Mouse (Mus musculus) limb, embryonic 15.5 days (tissue): ENCODE results near the gene Wnt3. TPM values are rescaled to one million over a fixed set of nuclear protein-coding genes. Genes with fewer than 3 reads are reported as not detected.

ENCODE experiments used
- ATAC-seq: fragments of 200-750 bp; cut with Nextera tagmentation; 2 replicates; pipeline ENCODE4 v1.8.0; 2017; ENCODE audit warnings: low read depth, moderate TSS enrichment; ENCODE audit not compliant: insufficient number of reproducible peaks, low FRiP score, low TSS enrichment
- H3K27ac ChIP-seq: fragments of 300-500 bp; sonication (generic); 2 replicates; pipeline ENCODE4 v1.5.1; 2015; ENCODE audit warnings: moderate library complexity, mild to moderate bottlenecking, inconsistent platforms
- H3K27me3 ChIP-seq: fragments of 300-500 bp; sonication (generic); 2 replicates; pipeline ENCODE4 v1.6.1; 2015; ENCODE audit warnings: inconsistent platforms
- H3K36me3 ChIP-seq: fragments of 300-500 bp; sonication (generic); 2 replicates; pipeline ENCODE4 v1.6.1; 2015; ENCODE audit warnings: inconsistent platforms
- H3K4me1 ChIP-seq: fragments of 300-500 bp; sonication (generic); 2 replicates; pipeline ENCODE4 v1.6.1; 2015; ENCODE audit warnings: inconsistent platforms
- H3K4me2 ChIP-seq: fragments of 300-500 bp; sonication (generic); 2 replicates; pipeline ENCODE4 v1.6.1; 2015; ENCODE audit warnings: mild to moderate bottlenecking, inconsistent platforms
- H3K4me3 ChIP-seq: fragments of 300-500 bp; sonication (generic); 2 replicates; pipeline ENCODE4 v1.5.1; 2015; ENCODE audit warnings: mild to moderate bottlenecking, inconsistent platforms
- H3K9ac ChIP-seq: fragments of 300-500 bp; sonication (generic); 2 replicates; pipeline ENCODE4 v1.6.1; 2015; ENCODE audit warnings: inconsistent platforms
- H3K9me3 ChIP-seq: fragments of 300-500 bp; sonication (generic); 2 replicates; pipeline ENCODE4 v1.6.1; 2016; ENCODE audit warnings: inconsistent platforms
- WGBS: fragments of 180-500 bp; shearing (Covaris S2); methylation state at CpG from one replicate; pipeline ENCODE4 v1.1.7; 2015; 5-methylcytosine and 5-hydroxymethylcytosine counted together
- polyA plus RNA-seq: library from polyadenylated mRNA; unstranded; fragments of >200 nt; fragmentation: Nextera tagmentation; extraction: Ambion mirVana; gene quantifications from 2 replicates; pipeline ENCODE4 v1.2.1, GENCODE M21; 2015

Gene Wnt3
- polyA plus RNA-seq: 19.7 and 22.6 TPM in 2 replicates

DNA sequence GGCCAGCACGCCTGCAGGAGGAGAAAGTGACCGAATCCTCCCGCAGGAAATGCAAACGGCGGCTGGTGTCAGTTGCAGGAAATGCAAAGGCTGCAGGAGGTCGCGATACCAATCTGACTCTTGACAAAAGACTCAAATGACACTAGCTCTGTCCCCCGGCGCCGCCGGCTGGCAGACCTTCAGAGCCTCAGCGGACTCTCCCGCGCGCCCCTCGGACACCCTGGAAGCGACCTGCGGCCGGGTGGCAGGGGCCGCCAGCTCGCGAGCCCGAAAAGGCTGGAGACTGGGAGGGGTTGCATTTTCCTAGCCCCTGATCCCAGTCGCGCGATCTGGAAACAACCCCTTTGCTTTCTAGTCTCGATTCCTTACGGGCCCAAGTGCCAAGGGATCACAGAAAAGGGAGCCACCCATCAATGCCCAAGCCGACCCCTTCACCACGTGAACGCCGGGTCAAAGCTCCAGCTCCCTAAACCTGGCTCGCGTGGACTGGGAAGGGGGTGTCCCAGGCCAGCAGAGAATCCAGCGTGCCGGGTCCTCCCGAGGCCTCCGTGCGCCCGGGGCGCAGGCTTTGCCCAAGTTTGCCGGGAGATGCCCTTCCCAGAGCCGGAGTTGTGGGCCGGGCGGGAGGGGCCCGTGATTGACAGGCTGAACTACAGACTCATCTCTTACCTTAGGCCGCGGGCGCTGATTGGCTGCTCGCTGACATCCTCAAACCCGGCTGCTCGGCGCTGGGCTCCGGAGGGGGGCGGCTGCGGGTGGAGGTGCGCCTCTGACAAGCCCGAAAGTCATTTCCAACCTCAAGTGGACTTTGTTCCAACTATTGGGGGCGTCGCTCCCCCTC, at the start of gene Wnt3:
Wnt3 (plus strand) TSS at position 764 of the 841 bp plus-strand sequence.
- no peaks in the 10 kb centered on the region for H3K36me3 ChIP-seq
- H3K9ac ChIP-seq: peak within 1 kb of the TSS; percentile 15; the same call in 1 of the 2 replicates
- H3K4me3 ChIP-seq: peak within 1 kb of the TSS; percentile 39
- no peak for ATAC-seq
- peaks cover 86% of the 10 kb centered on the region for H3K27me3 ChIP-seq
- H3K9me3 ChIP-seq: no peaks in the 10 kb centered on the region
- WGBS: under 1% methylated on average over 60 of the region's 60 CpGs
- H3K27ac ChIP-seq: peak within 1 kb of the TSS; percentile 11
- peaks cover 37% of the 10 kb centered on the region for H3K4me1 ChIP-seq
- peak within 1 kb of the TSS; percentile 59 for H3K4me2 ChIP-seq

DNA sequence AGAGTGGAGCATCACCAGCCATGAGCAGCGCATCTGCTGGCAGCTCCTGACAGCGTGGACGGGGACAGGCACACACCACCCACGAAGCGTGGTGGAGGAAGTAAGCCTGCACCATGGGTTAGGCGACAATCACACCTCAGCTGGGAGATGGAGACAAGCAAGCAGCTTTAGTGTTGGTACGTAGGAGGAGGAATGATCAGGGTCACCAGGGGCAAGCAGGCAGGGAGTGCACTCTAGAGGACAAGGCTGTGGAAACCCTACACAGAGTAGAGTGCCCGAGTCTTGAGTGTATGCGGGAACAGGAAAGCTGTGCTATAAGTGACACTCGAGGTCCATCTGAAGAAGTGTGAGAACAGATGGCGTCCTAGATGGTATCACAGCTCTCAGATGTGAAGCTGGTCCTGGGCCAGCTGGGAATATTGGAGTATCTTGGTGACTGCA, 49.6 kb upstream of the Wnt3 start:
- H3K36me3 ChIP-seq: no peaks in the 10 kb centered on the region
- H3K9ac ChIP-seq: no peak overlapping the region
- no peak overlapping the region for H3K27ac ChIP-seq
- H3K9me3 ChIP-seq: no peaks in the 10 kb centered on the region
- H3K4me1 ChIP-seq: peaks cover 14% of the 10 kb centered on the region
- no peak for ATAC-seq
- H3K4me2 ChIP-seq: no peak overlapping the region
- H3K27me3 ChIP-seq: no peaks in the 10 kb centered on the region
- WGBS: 69% methylated on average over 11 of the region's 11 CpGs
- no peak overlapping the region for H3K4me3 ChIP-seq

DNA sequence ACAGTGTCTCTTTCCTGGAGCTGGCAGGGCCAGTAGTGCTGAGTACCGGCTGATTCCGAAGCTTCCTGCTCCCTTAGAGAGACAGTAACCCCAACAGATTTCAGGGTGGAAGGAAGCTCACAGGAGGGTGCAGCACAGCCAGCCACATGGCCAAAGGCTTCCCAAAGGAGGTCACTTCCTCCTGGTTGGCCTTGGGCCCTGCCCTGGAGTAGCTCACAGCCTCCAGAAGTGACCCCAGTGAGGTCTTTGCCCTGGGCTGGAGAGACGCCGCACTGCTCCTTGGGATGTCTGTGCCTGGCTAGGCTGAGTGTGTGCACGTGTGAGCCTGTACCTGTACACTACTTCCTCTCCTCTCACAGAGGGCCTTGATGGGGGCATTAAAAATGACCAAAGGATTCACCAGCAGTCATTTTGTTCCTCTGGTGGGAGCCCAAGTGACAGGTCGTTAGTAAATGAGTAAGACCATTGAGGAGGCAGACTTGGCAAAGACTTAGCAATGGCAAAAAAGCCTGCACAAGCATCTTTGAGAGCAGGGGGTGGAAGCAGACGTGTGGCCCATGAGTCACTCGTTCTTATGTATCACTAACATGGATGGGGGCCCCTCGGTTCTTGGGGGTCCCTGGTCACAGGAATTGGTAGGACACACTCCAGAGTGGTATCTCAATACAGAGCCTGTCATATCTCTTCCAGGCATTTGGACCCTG, 44.5 kb upstream of the Wnt3 start:
- H3K4me3 ChIP-seq: no peak overlapping the region
- H3K27ac ChIP-seq: no peak overlapping the region
- no peak overlapping the region for H3K4me2 ChIP-seq
- ATAC-seq: no peak
- peaks cover 7% of the 10 kb centered on the region; the same call in 1 of the 2 replicates for H3K27me3 ChIP-seq
- H3K36me3 ChIP-seq: no peaks in the 10 kb centered on the region
- peaks cover 3% of the 10 kb centered on the region; the same call in 1 of the 2 replicates for H3K4me1 ChIP-seq
- H3K9ac ChIP-seq: no peak overlapping the region
- H3K9me3 ChIP-seq: no peaks in the 10 kb centered on the region
- WGBS: 64% methylated on average over 9 of the region's 9 CpGs

DNA sequence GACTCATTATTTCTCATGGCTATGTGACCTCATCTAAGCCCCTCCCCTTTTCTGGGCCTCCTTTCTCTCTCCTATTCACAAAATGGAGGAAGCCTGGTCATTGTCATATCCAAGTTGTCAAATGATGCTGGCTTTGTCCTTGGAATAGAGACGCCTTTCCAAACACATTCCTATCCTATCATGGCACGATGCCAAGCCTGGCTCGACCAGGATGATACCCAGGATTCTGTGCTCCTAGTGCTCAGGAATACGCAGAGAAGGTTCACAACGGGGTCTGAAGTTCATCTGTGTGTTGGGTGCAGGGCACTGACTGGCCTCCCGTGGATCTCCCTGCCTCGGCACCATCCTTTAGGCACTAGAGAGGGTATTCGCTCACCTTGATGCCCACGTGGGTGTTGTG, 42.4 kb upstream of the Wnt3 start:
- ATAC-seq: no peak
- no peak overlapping the region for H3K4me2 ChIP-seq
- no peak overlapping the region for H3K27ac ChIP-seq
- 78% methylated on average over 9 of the region's 9 CpGs for WGBS
- H3K4me1 ChIP-seq: peaks cover 3% of the 10 kb centered on the region; the same call in 1 of the 2 replicates
- peaks cover 7% of the 10 kb centered on the region; the same call in 1 of the 2 replicates for H3K27me3 ChIP-seq
- H3K4me3 ChIP-seq: no peak overlapping the region
- H3K9me3 ChIP-seq: no peaks in the 10 kb centered on the region
- H3K36me3 ChIP-seq: no peaks in the 10 kb centered on the region
- H3K9ac ChIP-seq: no peak overlapping the region

DNA sequence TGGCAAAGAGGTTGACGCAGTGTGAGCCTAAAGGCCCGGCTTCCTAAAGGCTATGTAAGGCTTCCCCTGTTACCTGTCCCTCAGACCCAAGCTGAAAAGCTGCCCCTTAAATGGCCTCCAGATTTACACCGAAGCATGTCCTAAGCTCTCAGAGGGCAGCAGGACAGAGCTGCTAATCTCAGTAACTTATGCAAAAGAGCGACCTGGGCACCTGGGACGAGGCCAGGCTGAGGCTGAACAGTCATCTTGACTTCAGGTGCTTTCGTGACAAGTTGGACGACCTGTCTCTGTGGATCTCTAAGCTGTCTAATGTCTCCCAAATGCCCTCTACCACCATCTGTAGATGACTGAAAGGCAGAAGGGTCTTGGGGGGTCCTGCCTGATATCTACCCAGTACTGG, 41.6 kb upstream of the Wnt3 start:
- Histone ChIP-seq H3K27me3 (peaks cover 7% of the 10 kb centered on the region; the same call in 1 of the 2 replicates), H3K4me2 (no peak overlapping the region), H3K9ac (no peak overlapping the region), H3K4me1 (peaks cover 3% of the 10 kb centered on the region; the same call in 1 of the 2 replicates), H3K4me3 (no peak overlapping the region), H3K27ac (no peak overlapping the region), H3K9me3 (no peaks in the 10 kb centered on the region), H3K36me3 (no peaks in the 10 kb centered on the region)
- no peak for ATAC-seq
- WGBS: 83% methylated on average over 7 of the region's 7 CpGs

DNA sequence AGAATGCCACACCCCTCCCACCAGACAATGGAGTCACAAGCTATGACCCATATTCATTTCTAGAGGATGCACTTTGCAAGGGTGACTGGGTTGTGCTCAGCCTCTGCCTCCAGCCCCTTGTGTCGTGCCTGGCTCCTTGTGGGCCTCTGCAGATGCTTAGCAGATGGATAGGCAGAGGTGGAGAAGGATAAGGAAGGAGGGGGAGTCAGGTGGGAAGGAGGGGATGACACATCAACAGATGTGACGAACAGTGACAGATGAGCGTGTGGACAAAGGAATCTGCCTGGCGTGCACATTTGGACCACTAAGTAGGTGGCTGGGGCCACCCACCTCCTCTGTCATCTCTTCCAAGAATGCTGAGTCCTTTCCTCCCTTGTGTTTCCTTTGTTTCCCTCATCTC, 40.9 kb upstream of the Wnt3 start:
- H3K27me3 ChIP-seq: peaks cover 7% of the 10 kb centered on the region; the same call in 1 of the 2 replicates
- H3K9me3 ChIP-seq: no peaks in the 10 kb centered on the region
- H3K27ac ChIP-seq: no peak overlapping the region
- H3K4me2 ChIP-seq: no peak overlapping the region
- H3K4me3 ChIP-seq: no peak overlapping the region
- H3K9ac ChIP-seq: no peak overlapping the region
- H3K36me3 ChIP-seq: no peaks in the 10 kb centered on the region
- ATAC-seq: no peak
- peaks cover 3% of the 10 kb centered on the region; the same call in 1 of the 2 replicates for H3K4me1 ChIP-seq
- WGBS: 53% methylated on average over 4 of the region's 4 CpGs

DNA sequence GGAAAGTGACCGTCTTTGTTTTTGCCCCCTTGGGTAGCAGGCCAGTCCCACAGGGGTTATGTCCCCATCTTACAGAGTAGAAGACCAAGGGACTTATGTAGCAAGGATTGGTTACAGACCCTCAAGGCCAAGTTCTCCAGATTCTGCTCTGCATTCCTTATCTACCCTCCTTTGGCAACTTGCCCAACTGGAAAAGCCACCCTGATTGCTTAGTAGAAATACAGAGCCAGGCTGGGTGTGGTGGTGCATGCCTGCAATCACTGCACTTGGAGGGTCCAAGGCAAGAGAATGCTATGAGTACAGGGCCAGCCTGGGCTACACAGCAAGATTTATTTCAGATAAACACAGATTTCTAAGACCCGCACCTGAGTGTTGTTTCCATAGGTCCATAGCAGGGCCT, 40.0 kb upstream of the Wnt3 start:
- Histone ChIP-seq H3K9ac (no peak overlapping the region), H3K27me3 (peaks cover 7% of the 10 kb centered on the region; the same call in 1 of the 2 replicates), H3K4me2 (no peak overlapping the region), H3K4me1 (peaks cover 3% of the 10 kb centered on the region; the same call in 1 of the 2 replicates), H3K36me3 (no peaks in the 10 kb centered on the region), H3K9me3 (no peaks in the 10 kb centered on the region), H3K27ac (no peak overlapping the region), H3K4me3 (no peak overlapping the region)
- WGBS: 79% methylated on average over 2 of the region's 2 CpGs
- ATAC-seq: no peak

DNA sequence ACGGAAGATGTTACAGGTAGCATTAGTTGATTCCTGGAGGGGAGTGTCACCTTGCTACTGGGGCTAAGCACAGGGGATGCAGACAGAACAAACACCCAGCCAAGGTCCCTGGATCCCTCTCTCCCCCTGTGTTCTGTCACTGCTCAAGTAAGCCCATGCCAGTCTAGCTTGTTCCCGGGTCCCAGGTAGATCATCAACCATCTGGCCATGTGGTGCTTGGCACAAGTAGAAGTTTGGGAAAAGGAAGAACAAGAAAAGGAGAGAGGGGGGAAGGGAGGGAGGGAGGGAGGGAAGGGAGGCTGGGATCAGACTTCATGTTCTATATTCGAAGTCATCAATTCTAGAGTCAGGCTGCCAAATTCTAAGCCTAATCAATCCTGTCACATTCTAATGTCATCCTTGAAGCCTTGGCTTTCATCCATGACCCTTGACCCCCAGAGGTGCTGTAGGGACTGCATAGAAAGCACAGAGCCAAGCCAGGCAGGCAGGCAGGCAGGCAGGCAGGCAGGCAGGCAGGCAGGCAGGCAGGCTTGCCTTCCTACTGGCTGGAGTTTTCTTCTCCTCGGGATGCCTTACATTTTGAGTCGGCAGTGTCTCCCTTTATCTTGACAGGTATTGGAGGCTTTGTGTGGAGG, 39.4 kb upstream of the Wnt3 start:
- Histone ChIP-seq H3K4me1 (peaks cover 3% of the 10 kb centered on the region; the same call in 1 of the 2 replicates), H3K36me3 (no peaks in the 10 kb centered on the region), H3K9me3 (no peaks in the 10 kb centered on the region), H3K4me3 (no peak overlapping the region), H3K4me2 (no peak overlapping the region), H3K27ac (no peak overlapping the region), H3K27me3 (peaks cover 7% of the 10 kb centered on the region; the same call in 1 of the 2 replicates), H3K9ac (no peak overlapping the region)
- WGBS: 62% methylated on average over 5 of the region's 5 CpGs
- no peak for ATAC-seq

DNA sequence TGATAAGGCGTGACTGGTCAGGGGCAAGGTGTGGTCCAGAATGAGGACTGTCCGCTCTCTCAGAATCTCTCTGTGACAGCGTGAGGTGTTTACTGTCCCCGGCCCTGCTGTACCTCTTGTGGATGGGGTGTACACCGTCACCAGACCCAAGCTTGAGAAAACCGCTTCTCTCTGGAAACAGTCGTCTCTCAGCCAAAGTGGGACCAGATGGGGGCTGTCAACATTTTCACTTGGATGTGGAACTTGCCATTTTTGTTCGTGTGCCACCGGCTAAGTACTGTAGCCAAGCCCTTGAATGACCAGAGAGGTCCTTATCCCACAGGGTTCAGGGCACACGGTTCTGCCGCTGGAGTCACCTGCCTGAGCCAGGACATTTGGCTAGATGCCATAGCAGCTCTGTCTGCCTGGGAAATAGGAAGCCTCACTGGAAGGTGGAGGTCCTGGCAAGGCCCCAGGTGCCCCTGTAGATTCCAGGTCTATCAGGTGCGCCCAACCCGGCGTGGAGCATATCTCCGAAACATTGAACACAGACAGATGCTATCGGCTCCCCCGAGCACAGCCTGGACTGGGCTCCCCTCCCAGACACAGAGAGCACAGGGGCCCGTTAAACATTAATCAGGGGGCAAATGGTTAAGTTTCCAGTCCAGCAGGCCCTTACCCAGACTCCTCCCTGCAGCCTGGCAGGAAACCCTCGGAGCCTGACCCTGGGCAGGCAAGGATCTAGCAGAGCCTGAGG, 38.7 kb upstream of the Wnt3 start:
- Histone ChIP-seq H3K36me3 (no peaks in the 10 kb centered on the region), H3K9me3 (no peaks in the 10 kb centered on the region), H3K27me3 (peaks cover 6% of the 10 kb centered on the region; the same call in 1 of the 2 replicates), H3K4me1 (peaks cover 3% of the 10 kb centered on the region; the same call in 1 of the 2 replicates), H3K4me2 (no peak overlapping the region), H3K27ac (no peak overlapping the region), H3K4me3 (no peak overlapping the region), H3K9ac (no peak overlapping the region)
- no peak for ATAC-seq
- WGBS: 61% methylated on average over 19 of the region's 19 CpGs

DNA sequence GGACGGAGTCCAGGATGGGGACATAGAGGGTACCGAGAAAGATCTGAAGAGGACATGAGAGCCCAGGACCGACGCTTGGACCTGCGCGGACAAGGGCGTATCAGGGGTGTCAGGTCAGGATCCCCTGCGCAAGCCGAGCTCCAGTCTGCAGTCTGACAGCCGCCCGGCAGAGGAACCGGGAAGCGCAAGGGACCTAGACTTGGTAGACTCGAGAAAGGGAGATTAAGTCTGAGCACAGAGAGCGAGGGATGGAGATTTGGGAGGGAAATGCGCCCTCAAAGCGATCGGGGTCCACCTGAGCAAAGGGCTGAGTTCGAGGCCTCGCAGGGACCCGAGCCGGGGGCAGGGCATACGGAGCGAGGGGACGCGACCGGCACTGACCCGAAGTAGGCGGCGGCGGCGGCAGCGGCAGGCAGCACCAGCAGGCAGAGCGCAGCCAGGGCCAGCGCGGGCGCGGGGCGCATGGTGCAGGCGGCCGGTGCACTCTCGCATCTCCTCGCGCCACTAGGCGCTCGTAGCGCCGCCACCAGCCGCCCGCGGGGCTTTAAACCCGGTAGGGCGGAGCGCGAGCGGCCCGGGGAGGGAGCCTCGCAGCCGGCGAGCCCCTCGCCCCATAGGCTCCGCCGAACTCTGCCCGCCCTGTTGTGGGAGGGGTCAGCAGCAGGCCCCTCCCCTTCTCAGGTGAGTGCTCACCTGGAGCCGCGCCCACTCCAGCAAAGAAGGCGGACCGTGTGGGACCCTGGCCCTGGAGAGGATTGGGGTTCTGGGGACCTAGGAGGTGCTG, 24.5 kb upstream of the Wnt3 start, which contains the start of gene Wnt9b:
Wnt9b (minus strand) TSS at position 516 of the 784 bp plus-strand sequence.
- no peaks in the 10 kb centered on the region for H3K9me3 ChIP-seq
- 2% methylated on average over 38 of the region's 68 CpGs for WGBS
- peak within 1 kb of the TSS; percentile 87 for H3K4me2 ChIP-seq
- H3K27me3 ChIP-seq: peaks cover 76% of the 10 kb centered on the region
- H3K4me3 ChIP-seq: peak within 1 kb of the TSS; percentile 47
- ATAC-seq: no peak
- no peaks in the 10 kb centered on the region for H3K36me3 ChIP-seq
- H3K9ac ChIP-seq: 0 out of 2 replicates have a peak within 1 kb of the TSS, but pooled peaks have one; percentile 4
- H3K4me1 ChIP-seq: peaks cover 13% of the 10 kb centered on the region
- H3K27ac ChIP-seq: no peak within 1 kb of the TSS
